Mouse (Mus musculus) hindbrain, embryonic 16.5 days (tissue): ENCODE measurements around the gene Fam8a1. TPM values are rescaled to one million over a fixed set of nuclear protein-coding genes. Genes with fewer than 3 reads are reported as not detected.

Experiments
- ATAC-seq: fragments of 200-750 bp; cut with Nextera tagmentation; 2 replicates; pipeline ENCODE4 v1.8.0; 2017; ENCODE audit warnings: moderate TSS enrichment, moderate library complexity
- H3K27ac ChIP-seq: fragments of 300-500 bp; sonication (generic); 2 replicates; pipeline ENCODE4 v1.5.1; 2014; ENCODE audit warnings: low read depth, mild to moderate bottlenecking, control low read depth, low read length, moderate library complexity
- H3K27me3 ChIP-seq: fragments of 300-500 bp; sonication (generic); replicated peaks from 2 replicates; pipeline ENCODE4 v1.6.1; 2014; ENCODE audit warnings: low read length; ENCODE audit not compliant: control insufficient read depth, insufficient read depth
- H3K36me3 ChIP-seq: fragments of 300-500 bp; sonication (generic); 2 replicates; pipeline ENCODE4 v1.6.1; 2014; ENCODE audit warnings: mild to moderate bottlenecking, low read length, moderate library complexity, mixed read lengths; ENCODE audit not compliant: control insufficient read depth, insufficient read depth
- H3K4me1 ChIP-seq: fragments of 300-500 bp; sonication (generic); 2 replicates; pipeline ENCODE4 v1.6.1; 2014; ENCODE audit warnings: low read depth, low read length; ENCODE audit not compliant: control insufficient read depth, insufficient read depth
- H3K4me2 ChIP-seq: fragments of 300-500 bp; sonication (generic); 2 replicates; pipeline ENCODE4 v1.6.1; 2014; ENCODE audit warnings: mild to moderate bottlenecking, low read length, control low read depth, moderate library complexity
- H3K4me3 ChIP-seq: fragments of 300-500 bp; sonication (generic); 2 replicates; pipeline ENCODE4 v1.5.1; 2014; ENCODE audit warnings: mild to moderate bottlenecking, low read length, control low read depth, moderate library complexity
- H3K9ac ChIP-seq: fragments of 300-500 bp; sonication (generic); 2 replicates; pipeline ENCODE4 v1.6.1; 2014; ENCODE audit warnings: low read depth, mild to moderate bottlenecking, control low read depth, low read length, moderate library complexity
- H3K9me3 ChIP-seq: fragments of 300-500 bp; sonication (generic); 2 replicates; pipeline ENCODE4 v1.6.1; 2014; ENCODE audit warnings: mild to moderate bottlenecking, low read length, moderate library complexity; ENCODE audit not compliant: control insufficient read depth
- WGBS: fragments of 180-500 bp; shearing (Covaris S2); extraction: QIAGEN DNeasy Blood & Tissue Kit; methylation state at CpG from one replicate; pipeline ENCODE4 v1.1.7; 2014; 5-methylcytosine and 5-hydroxymethylcytosine counted together
- polyA plus RNA-seq: library from polyadenylated mRNA; unstranded; fragments of >200 nt; fragmentation: Nextera tagmentation; extraction: Ambion mirVana; gene quantifications from 2 replicates; pipeline ENCODE4 v1.2.1, GENCODE M21; 2015

The Fam8a1 gene
- polyA plus RNA-seq = 10.8 and 13.6 TPM in 2 replicates

DNA sequence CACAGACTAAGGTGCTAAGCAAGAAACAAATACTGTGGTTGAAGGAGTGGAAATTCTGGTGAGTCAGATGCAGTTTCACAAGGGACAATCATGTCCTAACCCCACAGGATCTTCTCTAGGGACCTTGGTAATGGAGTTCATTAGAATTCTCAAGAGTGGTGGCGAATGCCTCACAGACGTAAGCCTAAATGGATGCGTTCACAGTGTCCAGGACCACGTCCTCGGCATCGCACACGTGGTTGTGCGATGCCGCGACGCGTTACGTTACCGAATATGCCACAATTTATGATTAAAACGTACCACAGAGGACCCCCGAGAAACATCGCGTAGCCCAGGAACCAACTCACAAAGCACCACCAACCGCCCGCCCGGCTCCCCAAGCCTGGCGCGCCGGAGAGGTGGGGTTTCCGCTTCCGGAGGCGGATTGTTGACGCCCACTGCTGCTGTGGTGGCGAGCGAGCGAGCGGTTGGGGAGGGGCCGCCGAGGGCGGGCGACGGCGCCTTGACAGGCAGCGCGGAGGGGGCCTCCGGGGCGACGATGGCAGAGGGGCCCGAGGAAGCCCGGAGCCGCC, at the start of gene Fam8a1:
Gene Fam8a1, plus strand, starts transcription at position 475 of the 572 bp plus-strand sequence.
- Histone ChIP-seq H3K27ac (peak within 1 kb of the TSS; percentile 87), H3K36me3 (peaks cover 16% of the 10 kb centered on the region), H3K4me1 (peaks cover 9% of the 10 kb centered on the region), H3K9ac (peak within 1 kb of the TSS; percentile 95), H3K4me3 (peak within 1 kb of the TSS; percentile 82), H3K27me3 (0 out of 2 replicates have a peak, but pooled peaks cover 2% of the 10 kb centered on the region), H3K9me3 (no peaks in the 10 kb centered on the region), H3K4me2 (peak within 1 kb of the TSS; percentile 81)
- ATAC-seq = peak; percentile 97
- WGBS = under 1% methylated on average over 40 of the region's 46 CpGs

DNA sequence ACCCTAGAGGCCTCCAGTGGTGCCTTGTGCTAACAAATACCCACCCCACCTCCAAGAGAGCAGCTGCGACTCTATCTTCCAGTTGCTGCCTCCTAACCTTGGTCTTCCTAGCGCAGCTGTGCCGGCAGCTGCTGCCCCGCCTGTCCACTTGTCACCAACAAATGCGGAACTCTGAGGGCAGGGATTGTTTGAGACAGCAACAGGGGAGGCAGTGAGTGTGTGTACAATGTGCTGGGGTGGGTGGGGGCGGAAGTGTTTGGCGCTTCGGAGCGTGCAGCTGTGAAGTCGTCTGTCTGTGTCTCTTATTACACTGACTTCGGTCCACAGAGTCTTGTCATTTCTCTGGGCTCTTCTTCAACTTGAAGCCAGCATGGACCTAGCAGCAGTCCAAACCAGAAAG, 49.7 kb upstream of the Fam8a1 start:
- peaks cover 4% of the 10 kb centered on the region for H3K4me1 ChIP-seq
- H3K36me3 ChIP-seq = no peaks in the 10 kb centered on the region
- H3K27me3 ChIP-seq = no peaks in the 10 kb centered on the region
- peak; percentile 63 for ATAC-seq
- H3K27ac ChIP-seq = no peak overlapping the region
- H3K9ac ChIP-seq = no peak overlapping the region
- H3K4me3 ChIP-seq = no peak overlapping the region
- 34% methylated on average over 11 of the region's 11 CpGs for WGBS
- H3K9me3 ChIP-seq = no peaks in the 10 kb centered on the region; the same call in 1 of the 2 replicates
- H3K4me2 ChIP-seq = peak overlapping the region; percentile 29; the same call in 1 of the 2 replicates

DNA sequence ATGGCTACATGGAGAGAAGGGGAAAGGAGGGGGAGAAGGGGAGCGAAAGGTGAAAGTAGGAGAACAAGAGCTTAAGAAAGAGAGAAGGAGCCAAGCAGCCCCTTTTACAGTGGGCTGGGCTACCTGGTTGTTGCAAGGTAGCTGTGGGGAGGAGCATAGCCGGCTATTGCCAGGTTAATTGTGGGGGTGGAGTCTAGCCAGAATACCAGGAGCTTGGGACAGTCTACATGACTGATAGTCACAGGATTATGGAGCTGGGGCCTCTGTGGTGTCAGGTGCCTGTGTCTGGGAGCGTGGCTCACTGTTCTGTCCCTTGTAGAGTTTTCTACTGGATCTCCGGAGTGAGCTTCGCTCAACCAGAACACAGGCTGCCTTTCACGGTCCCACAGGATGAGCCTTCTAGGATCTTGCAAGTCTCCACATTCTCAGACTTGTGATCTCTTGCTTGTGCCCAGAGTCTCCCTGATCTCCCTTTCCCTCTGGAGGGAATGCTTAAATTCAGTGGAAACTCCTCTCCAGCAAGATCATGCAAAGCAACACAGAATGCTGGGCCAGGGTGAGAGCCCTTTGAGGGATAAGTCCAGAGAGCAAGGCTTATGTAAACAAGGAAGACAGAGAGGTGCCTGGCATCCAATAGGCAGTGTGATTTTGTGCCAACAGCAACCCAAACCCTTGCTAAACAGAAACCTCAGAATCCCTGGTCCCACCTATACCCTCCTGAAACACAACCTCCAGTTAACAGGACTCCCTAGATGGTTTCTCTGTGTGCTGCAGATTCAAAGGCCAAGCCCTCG, 48.2 kb upstream of the Fam8a1 start:
- H3K4me1 ChIP-seq = peaks cover 4% of the 10 kb centered on the region
- no peak overlapping the region for H3K27ac ChIP-seq
- no peaks in the 10 kb centered on the region for H3K27me3 ChIP-seq
- no peak for ATAC-seq
- H3K4me3 ChIP-seq = no peak overlapping the region
- H3K9me3 ChIP-seq = no peaks in the 10 kb centered on the region; the same call in 1 of the 2 replicates
- H3K9ac ChIP-seq = no peak overlapping the region
- 92% methylated on average over 7 of the region's 7 CpGs for WGBS
- no peak overlapping the region for H3K4me2 ChIP-seq
- no peaks in the 10 kb centered on the region for H3K36me3 ChIP-seq

DNA sequence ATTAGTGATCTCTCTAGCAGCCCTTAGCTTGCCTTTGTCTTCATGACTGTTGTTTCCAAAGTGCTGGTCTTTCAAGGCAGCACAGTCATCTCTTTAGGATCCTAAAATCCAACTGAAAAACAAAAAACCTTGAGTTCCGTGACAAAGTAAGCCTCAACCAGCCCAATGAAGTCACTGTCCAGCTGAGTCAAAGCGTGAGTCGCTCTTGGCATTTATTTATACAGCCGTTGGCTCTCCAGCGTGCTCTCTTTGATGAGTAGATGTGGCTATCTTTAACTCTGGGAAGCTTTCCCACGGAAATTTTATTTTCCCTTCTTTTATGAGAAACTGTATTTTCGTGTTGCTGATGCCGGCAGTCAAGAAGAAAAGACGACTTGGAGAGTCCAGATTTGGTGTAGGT, 42.7 kb upstream of the Fam8a1 start:
- no peak overlapping the region for H3K4me3 ChIP-seq
- WGBS = 86% methylated on average over 9 of the region's 9 CpGs
- no peak overlapping the region for H3K9ac ChIP-seq
- H3K4me1 ChIP-seq = peaks cover 7% of the 10 kb centered on the region
- ATAC-seq = no peak
- no peaks in the 10 kb centered on the region for H3K36me3 ChIP-seq
- H3K27me3 ChIP-seq = no peaks in the 10 kb centered on the region
- no peak overlapping the region for H3K27ac ChIP-seq
- H3K9me3 ChIP-seq = no peaks in the 10 kb centered on the region; the same call in 1 of the 2 replicates
- no peak overlapping the region for H3K4me2 ChIP-seq

DNA sequence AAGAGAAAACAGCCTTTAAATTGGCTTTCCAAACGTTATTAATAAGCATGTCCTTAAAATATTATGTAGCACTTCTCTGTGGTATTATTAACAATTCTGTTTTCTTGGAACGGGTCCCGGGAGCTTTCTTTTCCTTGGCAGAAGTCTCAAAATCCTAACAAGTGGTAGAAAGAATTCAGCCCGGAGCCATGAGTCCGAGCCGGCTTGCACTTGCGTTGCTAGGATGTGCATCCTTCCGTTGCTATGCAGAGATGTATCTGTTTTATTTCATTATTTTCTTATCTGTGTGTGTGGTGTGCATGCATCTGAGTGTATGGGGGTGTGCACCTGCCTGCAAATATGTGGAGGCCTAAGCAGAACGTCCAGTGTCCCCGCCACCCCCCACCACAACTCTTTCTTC, 41.5 kb upstream of the Fam8a1 start:
- Histone ChIP-seq H3K9me3 (no peaks in the 10 kb centered on the region; the same call in 1 of the 2 replicates), H3K4me1 (peaks cover 10% of the 10 kb centered on the region), H3K36me3 (no peaks in the 10 kb centered on the region), H3K27me3 (no peaks in the 10 kb centered on the region), H3K4me2 (no peak overlapping the region), H3K27ac (peak overlapping the region; percentile 58), H3K4me3 (no peak overlapping the region), H3K9ac (no peak overlapping the region)
- 46% methylated on average over 10 of the region's 10 CpGs for WGBS
- ATAC-seq = peak; percentile 54; the same call in 1 of the 2 replicates

DNA sequence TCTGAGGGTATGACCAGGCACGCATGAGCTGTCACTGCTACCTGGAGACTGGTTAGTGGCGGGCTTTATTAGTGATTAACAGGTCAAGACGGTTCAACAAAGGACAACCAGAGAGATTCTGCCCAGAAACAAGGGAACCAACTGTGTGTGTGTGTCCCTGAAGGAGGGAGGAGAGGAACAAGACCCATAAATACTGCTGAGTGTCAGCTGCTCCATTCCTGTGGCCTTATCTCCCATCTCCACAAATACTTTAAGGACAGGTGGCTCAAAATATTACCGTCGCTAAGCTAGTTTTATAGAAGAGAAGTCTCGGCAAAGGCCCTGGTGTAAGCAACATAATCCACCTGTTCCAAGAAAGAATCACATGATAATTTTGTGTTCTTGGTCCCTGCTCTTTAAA, 39.9 kb upstream of the Fam8a1 start:
- Histone ChIP-seq H3K27ac (no peak overlapping the region), H3K4me2 (no peak overlapping the region), H3K4me1 (peaks cover 20% of the 10 kb centered on the region), H3K36me3 (no peaks in the 10 kb centered on the region), H3K4me3 (no peak overlapping the region), H3K9me3 (no peaks in the 10 kb centered on the region), H3K9ac (no peak overlapping the region), H3K27me3 (no peaks in the 10 kb centered on the region)
- ATAC-seq = no peak
- 86% methylated on average over 6 of the region's 6 CpGs for WGBS

DNA sequence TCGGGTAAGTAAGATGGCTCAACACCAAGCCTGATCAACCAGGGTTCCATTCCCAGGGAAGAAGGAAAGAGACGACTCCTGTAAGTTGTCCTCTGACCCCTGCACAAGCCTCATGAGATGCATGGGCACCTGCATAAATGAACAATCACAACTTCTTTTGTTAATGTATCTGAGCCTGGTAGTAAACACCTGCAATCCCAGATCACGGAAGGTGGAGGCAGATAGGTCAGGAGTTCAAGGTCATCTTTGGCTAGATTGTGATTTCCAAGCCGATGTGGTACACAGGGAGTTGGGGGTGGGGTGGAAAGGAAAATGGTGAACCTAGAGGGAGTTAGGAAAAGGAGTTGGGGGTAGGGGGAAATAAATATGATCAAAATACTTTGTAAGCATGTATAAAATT, 36.5 kb upstream of the Fam8a1 start:
- H3K27ac ChIP-seq = peak overlapping the region; percentile 8; the same call in 1 of the 2 replicates
- no peaks in the 10 kb centered on the region; the same call in 1 of the 2 replicates for H3K9me3 ChIP-seq
- peaks cover 16% of the 10 kb centered on the region for H3K4me1 ChIP-seq
- H3K4me2 ChIP-seq = no peak overlapping the region
- no peaks in the 10 kb centered on the region for H3K27me3 ChIP-seq
- no peak overlapping the region for H3K9ac ChIP-seq
- no peak overlapping the region for H3K4me3 ChIP-seq
- no peak for ATAC-seq
- no peaks in the 10 kb centered on the region for H3K36me3 ChIP-seq
- 67% methylated on average over 4 of the region's 4 CpGs for WGBS

DNA sequence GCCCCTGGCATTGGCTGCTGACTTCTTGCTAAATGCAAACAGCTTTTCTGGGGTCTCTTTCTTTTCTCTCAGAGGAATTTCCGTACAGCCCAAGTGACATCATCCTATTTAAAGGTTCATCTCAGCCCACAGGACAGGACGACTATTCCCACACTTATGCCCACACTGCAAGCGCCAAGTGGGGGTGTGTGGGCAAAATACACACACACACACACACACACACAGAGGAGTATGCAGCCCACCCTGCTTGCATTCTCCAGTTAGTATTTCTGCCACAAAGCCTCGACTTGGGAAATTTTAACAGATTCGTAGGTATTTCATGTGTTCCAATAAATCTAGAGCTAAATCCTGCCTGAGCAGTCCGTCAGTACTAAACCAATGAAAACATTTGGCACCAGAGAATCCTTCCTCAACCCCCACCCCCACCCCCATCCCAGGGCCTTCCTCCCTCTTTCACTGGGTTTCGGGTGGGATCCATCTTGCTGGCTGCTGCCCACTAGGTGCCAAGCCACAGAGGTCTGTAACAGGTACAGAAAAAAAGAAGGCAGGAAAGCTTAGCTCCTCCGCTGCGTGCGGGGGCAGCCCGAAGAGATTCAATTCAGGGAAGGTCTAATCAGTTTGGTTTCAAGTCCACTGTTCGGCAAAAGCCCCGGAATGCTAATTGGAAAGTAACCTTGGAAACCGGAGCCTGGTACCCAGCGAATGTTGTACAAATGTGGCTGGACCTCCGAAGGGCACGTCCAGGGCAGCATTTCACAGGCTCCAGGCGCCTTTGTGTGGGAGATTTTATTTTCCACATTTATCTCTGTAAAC, 35.8 kb upstream of the Fam8a1 start:
- peak overlapping the region; percentile 82 for H3K27ac ChIP-seq
- 19% methylated on average over 18 of the region's 18 CpGs for WGBS
- H3K4me3 ChIP-seq = no peak overlapping the region
- H3K9me3 ChIP-seq = no peaks in the 10 kb centered on the region; the same call in 1 of the 2 replicates
- no peaks in the 10 kb centered on the region for H3K36me3 ChIP-seq
- peak overlapping the region; percentile 50 for H3K4me2 ChIP-seq
- ATAC-seq = peak; percentile 92
- H3K4me1 ChIP-seq = peaks cover 12% of the 10 kb centered on the region
- H3K27me3 ChIP-seq = no peaks in the 10 kb centered on the region
- H3K9ac ChIP-seq = peak overlapping the region; percentile 38; the same call in 1 of the 2 replicates
